Mouse (Mus musculus): ENCODE data around the gene Lck. TPM values are rescaled to one million over a fixed set of nuclear protein-coding genes. Genes with fewer than 3 reads are reported as not detected.
A peak's percentile ranks its signal among the peaks of the same experiment; 100 is the strongest.

Gene Lck
- total and polyA plus RNA-seq, 3 experiments = 67.2 to 138 (median 70.0) TPM

- Histone ChIP-seq H3K27ac (ENCODE audit: insufficient read depth, low read depth) (peak overlapping the region; percentile 83), H3K27me3 (replicated peaks) (no peaks in the 10 kb centered on the region)
- in situ Hi-C loops (cut with MboI; ENCODE audit: low pct_ligation_motif_present, low pct_unique_long_range_greater_than_20kb, low sequenced_read_pairs) = no loop called here
These were observed 16.1 kb downstream of the Lck start for GRCm38 (mm10) chr4:129557256-129557808.

GRCm38 (mm10) chr4:129556532-129557223, 16.8 kb downstream of the Lck start:
- no peaks in the 10 kb centered on the region for H3K9me3 ChIP-seq (replicated peaks; ENCODE audit: low read length)
- H3K4me2 ChIP-seq (ENCODE audit: insufficient read depth, low read depth, poor library complexity, severe bottlenecking) = peak overlapping the region; percentile 95
- H3K79me2 ChIP-seq (replicated peaks; ENCODE audit: control insufficient read depth, extremely low read depth, insufficient read depth, poor library complexity, severe bottlenecking) = no peaks in the 10 kb centered on the region; the same call in 1 of the 2 replicates
- peaks cover 6 to 34% of the 10 kb centered on the region in 2 experiments for H3K4me1 ChIP-seq (ENCODE audit: control insufficient read depth in 1 of 2, insufficient read depth in 2 of 2)
- in situ Hi-C loops (cut with MboI; ENCODE audit: low pct_ligation_motif_present, low pct_unique_long_range_greater_than_20kb, low sequenced_read_pairs) (no loop called here), dilution Hi-C loops (cut with MboI; ENCODE audit: extremely low pct_ligation_motif_present, extremely low pct_unique_long_range_greater_than_20kb, low sequenced_read_pairs) (no loop called here)
- H3K36me3 ChIP-seq (replicated peaks in 1 of 2; ENCODE audit: control insufficient read depth in 1 of 2, insufficient read depth in 1 of 2, low read length in 1 of 2) = peaks cover 17 to 38% of the 10 kb centered on the region in 2 experiments
- H3K9ac ChIP-seq (ENCODE audit: insufficient read depth, low read depth) = peak overlapping the region; percentile 85
- TF ChIP-seq E2F4 (IDR thresholded peaks at IDR 0.05; ENCODE audit: insufficient replicate concordance, low read depth, low read length) (no peak), ELF1 (IDR thresholded peaks at IDR 0.05; ENCODE audit: low read depth, low read length) (peak; percentile 47; the same call in 1 of the 2 replicates), NRF1 (IDR thresholded peaks at IDR 0.05; ENCODE audit: low read depth, low read length) (no peak), USF1 (IDR thresholded peaks at IDR 0.05; ENCODE audit: low read depth, low read length) (no peak), CHD2 (IDR thresholded peaks at IDR 0.05; ENCODE audit: low read length) (no peak), NELFE (IDR thresholded peaks at IDR 0.05; ENCODE audit: low read depth, low read length) (0 out of 2 replicates have a peak, but pooled peaks have one; percentile 52), POLR2A (IDR thresholded peaks at IDR 0.05; ENCODE audit: low read depth, low read length) (peak; percentile 75), RCOR1 (conservative IDR thresholded peaks at IDR 0.05; ENCODE audit: low read depth, low read length) (no peak), ZMIZ1 (IDR thresholded peaks at IDR 0.05; ENCODE audit: low read depth, low read length) (no peak), CHD1 (IDR thresholded peaks at IDR 0.05; ENCODE audit: low read depth, low read length) (no peak), TCF12 (IDR thresholded peaks at IDR 0.05; ENCODE audit: low read depth, low read length) (peak; percentile 65; the same call in 1 of the 2 replicates), IRF4 (IDR thresholded peaks at IDR 0.05; ENCODE audit: low read depth, low read length) (peak; percentile 43; the same call in 1 of the 2 replicates), USF2 (conservative IDR thresholded peaks at IDR 0.05; ENCODE audit: low read depth, low read length) (no peak), MXI1 (IDR thresholded peaks at IDR 0.05; ENCODE audit: low read depth, low read length) (peak; percentile 27; the same call in 1 of the 2 replicates), SIN3A (IDR thresholded peaks at IDR 0.05; ENCODE audit: low read length) (peak; percentile 67), CTCF (conservative IDR thresholded peaks at IDR 0.05 in 1 of 2, IDR thresholded peaks at IDR 0.05 in 1 of 2; ENCODE audit: low read depth in 2 of 2, low read length in 2 of 2) (no peak), JUND (conservative IDR thresholded peaks at IDR 0.05; ENCODE audit: low read depth, low read length) (no peak), PAX5 (IDR thresholded peaks at IDR 0.05; ENCODE audit: low read length) (no peak), ZNF384 (IDR thresholded peaks at IDR 0.05; ENCODE audit: low read depth, low read length) (peak; percentile 87), TBP (conservative IDR thresholded peaks at IDR 0.05; ENCODE audit: low read depth, low read length) (0 out of 2 replicates have a peak, but pooled peaks have one; percentile 40)
- DNase-seq (ENCODE audit: extremely low read depth) = peak; percentile 83
- peak overlapping the region; percentile 83 for H3K27ac ChIP-seq (ENCODE audit: insufficient read depth, low read depth)
- H3K27me3 ChIP-seq (replicated peaks) = no peaks in the 10 kb centered on the region
- peak overlapping the region; percentile 63 to 69 (median 69) for H3K4me3 ChIP-seq (replicated peaks in 1 of 3; ENCODE audit: low read depth in 2 of 3, low read length in 2 of 3, poor library complexity in 1 of 3)

More at GRCm38 (mm10) chr4:129557256-129557808, 16.1 kb downstream of the Lck start:
- Histone ChIP-seq H3K36me3 (replicated peaks in 1 of 2; ENCODE audit: control insufficient read depth in 1 of 2, insufficient read depth in 1 of 2, low read length in 1 of 2) (peaks cover 12 to 32% of the 10 kb centered on the region in 2 experiments), H3K4me1 (ENCODE audit: control insufficient read depth in 1 of 2, insufficient read depth in 2 of 2) (peaks cover 6 to 34% of the 10 kb centered on the region in 2 experiments), H3K9me3 (replicated peaks; ENCODE audit: low read length) (no peaks in the 10 kb centered on the region), H3K79me2 (replicated peaks; ENCODE audit: control insufficient read depth, extremely low read depth, insufficient read depth, poor library complexity, severe bottlenecking) (no peaks in the 10 kb centered on the region; the same call in 1 of the 2 replicates), H3K4me2 (ENCODE audit: insufficient read depth, low read depth, poor library complexity, severe bottlenecking) (peak overlapping the region; percentile 95), H3K9ac (ENCODE audit: insufficient read depth, low read depth) (peak overlapping the region; percentile 85), H3K4me3 (replicated peaks in 1 of 3; ENCODE audit: low read depth in 2 of 3, low read length in 2 of 3, poor library complexity in 1 of 3) (peak overlapping the region; percentile 63 to 69 (median 69))
- TF ChIP-seq RAD21 (IDR thresholded peaks at IDR 0.05; ENCODE audit: low read depth, low read length) = no peak
- no peak for TF ChIP-seq NELFE (IDR thresholded peaks at IDR 0.05; ENCODE audit: low read depth, low read length)
- no peak for TF ChIP-seq PAX5 (IDR thresholded peaks at IDR 0.05; ENCODE audit: low read length)
- TF ChIP-seq NRF1 (IDR thresholded peaks at IDR 0.05; ENCODE audit: low read depth, low read length) = 0 out of 2 replicates have a peak, but pooled peaks have one; percentile 6
- dilution Hi-C loops (cut with MboI; ENCODE audit: extremely low pct_ligation_motif_present, extremely low pct_unique_long_range_greater_than_20kb, low sequenced_read_pairs) = no loop called here
- no peak for DNase-seq (ENCODE audit: extremely low read depth)
